Mouse (Mus musculus): Measurements from ENCODE around the gene Pafah1b1. TPM values are rescaled to one million over a fixed set of nuclear protein-coding genes. Genes with fewer than 3 reads are reported as not detected.

Gene Pafah1b1
- total and polyA plus RNA-seq, 2 experiments from 2014 or later, result 64.1 to 248 TPM

GRCm38 (mm10) chr11:74650576-74651100 is 73.8 kb downstream of the Pafah1b1 start:
- Histone ChIP-seq H3K9me3 (ENCODE audit: low read length) (no peaks in the 10 kb centered on the region), H3K27ac (ENCODE audit: low read depth, low read length) (no peak overlapping the region), H3K4me1 (ENCODE audit: insufficient read depth) (peaks cover 6% of the 10 kb centered on the region; the same call in 1 of the 2 replicates), H3K36me3 (ENCODE audit: insufficient read depth) (peaks cover 3% of the 10 kb centered on the region; the same call in 1 of the 2 replicates), H3K4me3 (ENCODE audit: low read depth, low read length) (peak overlapping the region; percentile 97), H3K9ac (0 out of 2 replicates have a peak overlapping the region, but pooled peaks have one; percentile 85), H3K27me3 (ENCODE audit: insufficient read depth, low read length) (no peaks in the 10 kb centered on the region), H3K4me2 (ENCODE audit: low read depth) (peak overlapping the region; percentile 89)
- ATAC-seq, result no peak
- no peak for TF ChIP-seq CTCF (IDR thresholded peaks at IDR 0.05; ENCODE audit: low read depth)
- WGBS, result 59% methylated on average over 4 of the region's 4 CpGs
- DNase-seq, result no peak

- peak overlapping the region; percentile 85 for H3K9ac ChIP-seq
- H3K9me3 ChIP-seq (ENCODE audit: low read length), result no peaks in the 10 kb centered on the region
- peaks cover 6% of the 10 kb centered on the region; the same call in 1 of the 2 replicates for H3K4me1 ChIP-seq (ENCODE audit: insufficient read depth)
- peak; percentile 35 for DNase-seq
- 1% methylated on average over 49 of the region's 53 CpGs for WGBS
- peaks cover 3% of the 10 kb centered on the region; the same call in 1 of the 2 replicates for H3K36me3 ChIP-seq (ENCODE audit: insufficient read depth)
- TF ChIP-seq CTCF (IDR thresholded peaks at IDR 0.05; ENCODE audit: low read depth), result peak; percentile 9; the same call in 1 of the 2 replicates
- H3K4me3 ChIP-seq (ENCODE audit: low read depth, low read length), result peak overlapping the region; percentile 97
- peak overlapping the region; percentile 24 for H3K27ac ChIP-seq (ENCODE audit: low read depth, low read length)
- H3K27me3 ChIP-seq (ENCODE audit: insufficient read depth, low read length), result no peaks in the 10 kb centered on the region
- ATAC-seq, result peak; percentile 38
- H3K4me2 ChIP-seq (ENCODE audit: low read depth), result peak overlapping the region; percentile 89
Measured at GRCm38 (mm10) chr11:74649647-74650551, 74.6 kb downstream of the Pafah1b1 start.

- peak; percentile 94 for ATAC-seq
- TF ChIP-seq CTCF (IDR thresholded peaks at IDR 0.05; ENCODE audit: low read depth), result no peak
Measured at GRCm38 (mm10) chr11:74649095-74649646, 75.3 kb downstream of the Pafah1b1 start, which contains the start of gene Cluh. Gene Cluh (plus strand): TSS chr11:74649495.

GRCm38 (mm10) chr11:74648676-74649075 is 75.8 kb downstream of the Pafah1b1 start:
- Histone ChIP-seq H3K9ac (peak overlapping the region; percentile 85), H3K4me1 (ENCODE audit: insufficient read depth) (peaks cover 6% of the 10 kb centered on the region; the same call in 1 of the 2 replicates), H3K36me3 (ENCODE audit: insufficient read depth) (peaks cover under 1% of the 10 kb centered on the region; the same call in 1 of the 2 replicates), H3K9me3 (ENCODE audit: low read length) (no peaks in the 10 kb centered on the region), H3K4me3 (ENCODE audit: low read depth, low read length) (peak overlapping the region; percentile 97), H3K4me2 (ENCODE audit: low read depth) (peak overlapping the region; percentile 89), H3K27ac (ENCODE audit: low read depth, low read length) (peak overlapping the region; percentile 37), H3K27me3 (ENCODE audit: insufficient read depth, low read length) (no peaks in the 10 kb centered on the region)
- 7% methylated on average over 1 of the region's 1 CpGs for WGBS
- DNase-seq (no peak), ATAC-seq (no peak)
- TF ChIP-seq CTCF (IDR thresholded peaks at IDR 0.05; ENCODE audit: low read depth), result no peak

More at GRCm38 (mm10) chr11:74649095-74649646, 75.3 kb downstream of the Pafah1b1 start, which contains the start of gene Cluh:
- DNase-seq, result peak; percentile 93
- 3% methylated on average over 50 of the region's 58 CpGs for WGBS
- H3K9me3 ChIP-seq (ENCODE audit: low read length), result no peaks in the 10 kb centered on the region
- H3K4me3 ChIP-seq (ENCODE audit: low read depth, low read length), result peak within 1 kb of the TSS; percentile 97
- peak within 1 kb of the TSS; percentile 89 for H3K4me2 ChIP-seq (ENCODE audit: low read depth)
- no peaks in the 10 kb centered on the region for H3K27me3 ChIP-seq (ENCODE audit: insufficient read depth, low read length)
- H3K27ac ChIP-seq (ENCODE audit: low read depth, low read length), result peak within 1 kb of the TSS; percentile 37
- H3K9ac ChIP-seq, result peak within 1 kb of the TSS; percentile 85
- peaks cover 3% of the 10 kb centered on the region; the same call in 1 of the 2 replicates for H3K36me3 ChIP-seq (ENCODE audit: insufficient read depth)
- H3K4me1 ChIP-seq (ENCODE audit: insufficient read depth), result peaks cover 6% of the 10 kb centered on the region; the same call in 1 of the 2 replicates

GRCm38 (mm10) chr11:74647966-74648365 is 76.5 kb downstream of the Pafah1b1 start:
- ATAC-seq, result no peak

GRCm38 (mm10) chr11:74639628-74640027 is 84.8 kb downstream of the Pafah1b1 start:
- Histone ChIP-seq H3K27ac (ENCODE audit: low read depth, low read length) (no peak overlapping the region), H3K9ac (no peak overlapping the region), H3K4me3 (ENCODE audit: low read depth, low read length) (no peak overlapping the region), H3K27me3 (ENCODE audit: insufficient read depth, low read length) (no peaks in the 10 kb centered on the region), H3K9me3 (ENCODE audit: low read length) (no peaks in the 10 kb centered on the region), H3K36me3 (ENCODE audit: insufficient read depth) (peaks cover 6% of the 10 kb centered on the region), H3K4me1 (ENCODE audit: insufficient read depth) (peaks cover 5% of the 10 kb centered on the region; the same call in 1 of the 2 replicates), H3K4me2 (ENCODE audit: low read depth) (no peak overlapping the region)
- DNase-seq, result no peak
- WGBS, result 82% methylated on average over 1 of the region's 1 CpGs
- no peak for ATAC-seq
- no peak for TF ChIP-seq CTCF (IDR thresholded peaks at IDR 0.05; ENCODE audit: low read depth)

More at GRCm38 (mm10) chr11:74647966-74648365, 76.5 kb downstream of the Pafah1b1 start:
- H3K9me3 ChIP-seq (ENCODE audit: low read length), result no peaks in the 10 kb centered on the region
- H3K4me3 ChIP-seq (ENCODE audit: low read depth, low read length), result no peak overlapping the region
- H3K9ac ChIP-seq, result no peak overlapping the region
- peaks cover 6% of the 10 kb centered on the region; the same call in 1 of the 2 replicates for H3K4me1 ChIP-seq (ENCODE audit: insufficient read depth)
- no peak overlapping the region for H3K4me2 ChIP-seq (ENCODE audit: low read depth)
- H3K27ac ChIP-seq (ENCODE audit: low read depth, low read length), result no peak overlapping the region
- no peak for TF ChIP-seq CTCF (IDR thresholded peaks at IDR 0.05; ENCODE audit: low read depth)
- H3K36me3 ChIP-seq (ENCODE audit: insufficient read depth), result no peaks in the 10 kb centered on the region
- H3K27me3 ChIP-seq (ENCODE audit: insufficient read depth, low read length), result no peaks in the 10 kb centered on the region
- WGBS, result 84% methylated on average over 1 of the region's 1 CpGs
- DNase-seq, result no peak

Data from forebrain, postnatal 0 days (tissue).